Mouse (Mus musculus) MEL (cell line): ENCODE results near the gene Tcp10a.

ENCODE experiments used
- KAT2A ChIP-seq: conservative IDR thresholded peaks from 2 replicates; pipeline ENCODE4 v1.6.1; 2012; ENCODE audit warnings: low read depth, low read length, improper control_type of control experiment, inconsistent platforms
- MAFK ChIP-seq: IDR thresholded peaks from 2 replicates; pipeline ENCODE4 v1.6.1; 2011; ENCODE audit warnings: low read depth, mild to moderate bottlenecking, low read length, improper control_type of control experiment, borderline replicate concordance
- POLR2A ChIP-seq, 2 experiments: IDR thresholded peaks; 2 replicates each; pipeline ENCODE4 v1.6.1; 2011 to 2012; ENCODE audit warnings: low read length in 2 of 2, mild to moderate bottlenecking in 2 of 2, control low read depth in 1 of 2, improper control_type of control experiment in 1 of 2, low read depth in 1 of 2, moderate library complexity in 1 of 2; ENCODE audit not compliant: control insufficient read depth in 1 of 2, insufficient read depth in 1 of 2, poor library complexity in 1 of 2
- ZKSCAN1 ChIP-seq: IDR thresholded peaks from 2 replicates; pipeline ENCODE4 v1.6.1; 2012; ENCODE audit warnings: low read depth, mild to moderate bottlenecking, inconsistent platforms, low read length, improper control_type of control experiment, moderate library complexity
- ZNF384 ChIP-seq: IDR thresholded peaks from 2 replicates; pipeline ENCODE4 v1.6.1; 2012; ENCODE audit warnings: low read depth, mild to moderate bottlenecking, inconsistent platforms, low read length, improper control_type of control experiment

DNA sequence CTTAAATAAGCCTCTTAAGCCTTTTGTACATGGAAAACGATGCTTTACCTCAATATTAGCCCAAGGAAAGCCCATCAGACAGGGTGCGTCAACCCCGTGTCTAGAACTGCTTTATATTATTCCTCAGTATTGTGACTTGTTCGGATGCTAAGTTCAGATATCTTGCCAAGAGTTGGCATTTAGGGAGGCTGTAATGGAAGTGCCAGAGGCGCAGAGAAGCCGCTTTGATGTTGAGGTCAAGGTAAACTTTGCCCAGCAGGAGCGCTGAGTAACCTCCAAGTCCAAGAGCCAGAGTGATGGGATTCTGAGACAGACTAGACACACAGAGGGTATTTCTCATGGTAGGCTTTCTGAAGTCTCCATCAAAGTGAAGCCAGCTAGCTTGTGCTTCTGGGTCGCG is 45.2 kb upstream of the Tcp10a start:
- TF ChIP-seq KAT2A (no peak), ZNF384 (no peak), POLR2A (IDR thresholded peaks at IDR 0.05; ENCODE audit: control insufficient read depth in 1 of 2, insufficient read depth in 1 of 2, low read depth in 1 of 2, low read length in 2 of 2, poor library complexity in 1 of 2) (no peak), ZKSCAN1 (no peak), MAFK (no peak)
